Mouse (Mus musculus): ENCODE data around the gene Adgrg2. TPM values are rescaled to one million over a fixed set of nuclear protein-coding genes. Genes with fewer than 3 reads are reported as not detected.

The Adgrg2 gene
- 2.2 TPM for polyA plus RNA-seq (2014; fragmentation: Illumina TruSeq; extraction: RNeasy Lipid Tissue Mini Kit (QIAGEN cat#74804); ENCODE audit: low read depth, low replicate concordance)

GRCm38 (mm10) chrX:160390464-160390956, at the start of gene Adgrg2:
Adgrg2 (plus strand) TSS chrX:160390690.

DNA sequence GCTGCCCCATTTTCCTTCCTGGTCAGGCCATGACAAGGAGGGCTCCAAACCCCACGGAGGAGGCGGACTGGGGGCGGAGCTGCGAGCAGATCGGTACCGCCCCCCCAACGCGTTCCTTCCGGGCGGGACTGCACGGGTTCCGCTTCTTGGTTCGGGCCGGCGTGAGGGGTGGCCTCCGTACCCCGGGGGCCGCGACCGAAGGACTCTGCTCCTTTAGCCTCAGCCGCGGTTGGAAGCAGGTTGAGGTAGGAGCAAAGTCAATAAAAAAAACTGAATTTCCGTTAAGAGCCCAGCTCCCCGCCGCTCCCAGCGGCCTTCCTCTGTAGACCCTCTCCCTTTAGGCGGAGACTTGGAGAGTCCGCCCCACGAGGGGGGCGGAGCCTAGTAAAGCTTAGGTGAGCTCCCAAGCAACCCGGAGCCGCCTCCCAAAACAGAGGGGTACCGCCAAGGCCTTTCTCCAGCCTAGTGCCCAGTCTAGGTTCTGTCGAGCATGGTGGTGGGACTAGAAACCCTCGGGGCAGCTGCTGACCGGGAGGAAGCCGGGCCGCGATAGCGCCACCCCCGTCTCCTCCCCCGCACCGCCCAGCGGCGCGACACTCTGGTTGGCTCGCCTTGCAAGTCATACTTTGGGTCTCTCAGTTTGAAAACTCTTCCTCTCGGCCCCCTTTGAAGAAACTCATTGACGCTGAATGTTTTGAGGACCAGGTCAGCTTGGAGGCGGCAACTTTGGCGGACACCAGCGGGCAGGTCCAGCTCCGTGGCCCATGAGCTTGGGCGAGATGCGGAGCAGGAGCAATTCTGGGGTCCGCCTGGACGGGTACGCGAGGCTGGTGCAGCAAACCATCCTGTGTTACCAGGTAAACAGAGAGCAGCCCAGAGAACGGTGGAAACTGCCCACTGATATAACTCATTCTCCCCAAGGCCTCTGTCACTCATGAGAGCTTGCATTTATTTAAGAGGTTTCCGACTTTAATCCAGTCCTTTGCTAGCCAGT, 111.9 kb downstream of the Adgrg2 start, which contains the start of gene Phka2:
Phka2 (plus strand) TSS at position 119 of the 994 bp plus-strand sequence.

Other genes with a start within 250 kb of the Adgrg2 start
- gene Phka2, start 111.5 kb downstream of the Adgrg2 start, polyA plus RNA-seq (2014; fragmentation: Illumina TruSeq; extraction: RNeasy Lipid Tissue Mini Kit (QIAGEN cat#74804); ENCODE audit: low read depth, low replicate concordance), result 9.5 TPM